In genomic region chr16:64885547-64885946, GRCm38 (mm10) we compare ENCODE assay signal across 29 mouse cellular contexts. TPM values are rescaled to one million over a fixed set of nuclear protein-coding genes. Genes with fewer than 3 reads are reported as not detected.
DNase-seq lines count a peak whose midpoint lies in the region; ATAC-seq lines count a peak whose summit lies in the region.
"Had no signal": no experiment of that assay in that cellular context is flagged by ENCODE, and none has a peak within 500 bp of the region (broad histone marks: within the 10 kb centered on the region; RNA-seq: fewer than 3 reads in every experiment).

No protein-coding gene starts in this region.

- H3K9ac ChIP-seq in midbrain, embryonic 16.5 days (ENCODE audit: low read depth, low read length): no peak overlapping the region
- H3K9ac ChIP-seq: embryonic facial prominence, embryonic 12.5 days; embryonic facial prominence, embryonic 15.5 days; forebrain, postnatal 0 days; heart, embryonic 13.5 days; hindbrain, embryonic 12.5 days; hindbrain, embryonic 15.5 days; intestine, embryonic 15.5 days had no signal

- H3K4me1 ChIP-seq in midbrain, embryonic 16.5 days (ENCODE audit: control insufficient read depth, insufficient read depth, low read length): no peaks in the 10 kb centered on the region
- H3K4me1 ChIP-seq: embryonic facial prominence, embryonic 15.5 days; hindbrain, embryonic 12.5 days; hindbrain, embryonic 15.5 days had no signal

- no peak overlapping the region for H3K4me2 ChIP-seq in midbrain, embryonic 16.5 days (ENCODE audit: low read length)
- H3K4me2 ChIP-seq: embryonic facial prominence, embryonic 12.5 days; embryonic facial prominence, embryonic 15.5 days; heart, embryonic 13.5 days; hindbrain, embryonic 12.5 days; hindbrain, embryonic 15.5 days; intestine, embryonic 15.5 days had no signal

- no peaks in the 10 kb centered on the region for H3K27me3 ChIP-seq in midbrain, embryonic 16.5 days (ENCODE audit: control insufficient read depth, insufficient read depth, low read depth, low read length)
- H3K27me3 ChIP-seq: CH12.LX; embryonic facial prominence, embryonic 12.5 days; embryonic facial prominence, embryonic 15.5 days; heart, embryonic 13.5 days; hindbrain, embryonic 12.5 days; hindbrain, embryonic 15.5 days; intestine, embryonic 15.5 days had no signal

- no peak overlapping the region for H3K4me3 ChIP-seq in midbrain, embryonic 16.5 days (ENCODE audit: low read depth, low read length)
- H3K4me3 ChIP-seq: embryonic facial prominence, embryonic 12.5 days; embryonic facial prominence, embryonic 15.5 days; gastrocnemius, adult 2 months; heart, embryonic 10.5 days; heart, embryonic 13.5 days; hindbrain, embryonic 12.5 days; hindbrain, embryonic 15.5 days; intestine, embryonic 15.5 days had no signal

- peak; percentile 13 for DNase-seq in embryo, embryonic 10.5 days (ENCODE audit: low spot score)
- DNase-seq in embryo, embryonic 10 days (ENCODE audit: low spot score): no peak
- peak; percentile 95 for DNase-seq in ES-CJ7 (ENCODE audit: low read depth, low spot score)
- peak; percentile 97 for DNase-seq in R1 (ENCODE audit: low read depth, low spot score)
- DNase-seq: B cell, adult 2 months; cerebellum, adult 11-12 months; cerebellum, adult 8-10 months; cerebellum, postnatal 10 days; cerebellum, postnatal 36 days; forebrain, postnatal 0 days; gastrocnemius, adult 2 months; gastrocnemius, postnatal 14 days; heart, adult 18-20 months; heart, postnatal 14 days; heart, postnatal 4 days; kidney, adult 11 months; kidney, adult 9 months had no signal

- ATAC-seq in midbrain, embryonic 16.5 days: no peak
- ATAC-seq in inflammation-experienced regulatory T-cells, adult 6 months: no peak
- ATAC-seq: forebrain, embryonic 14.5 days; forebrain, postnatal 0 days; intestine, embryonic 15.5 days had no signal

- no peaks in the 10 kb centered on the region for H3K36me3 ChIP-seq in midbrain, embryonic 16.5 days (ENCODE audit: control insufficient read depth, insufficient read depth, low read length)
- H3K36me3 ChIP-seq: embryonic facial prominence, embryonic 12.5 days; embryonic facial prominence, embryonic 15.5 days; G1E; heart, embryonic 10.5 days; heart, embryonic 13.5 days; hindbrain, embryonic 12.5 days; hindbrain, embryonic 15.5 days; intestine, embryonic 15.5 days had no signal

- H3K27ac ChIP-seq in midbrain, embryonic 16.5 days (ENCODE audit: low read length): no peak overlapping the region
- H3K27ac ChIP-seq: embryonic facial prominence, embryonic 12.5 days; embryonic facial prominence, embryonic 15.5 days; gastrocnemius, adult 2 months; heart, embryonic 10.5 days; heart, embryonic 13.5 days; hindbrain, embryonic 12.5 days; hindbrain, embryonic 15.5 days; intestine, embryonic 15.5 days had no signal

- H3K9me3 ChIP-seq in midbrain, embryonic 16.5 days (replicated peaks; ENCODE audit: control insufficient read depth, low read length, poor library complexity, severe bottlenecking): no peaks in the 10 kb centered on the region
- H3K9me3 ChIP-seq: embryonic facial prominence, embryonic 12.5 days; heart, embryonic 10.5 days; hindbrain, embryonic 12.5 days; hindbrain, embryonic 15.5 days; intestine, embryonic 15.5 days had no signal

- WGBS in midbrain, embryonic 16.5 days: 38% methylated on average over 4 of the region's 4 CpGs

RNA-seq across cellular contexts. Expression of gene Cggbp1, which starts 33.8 kb away (rescaled TPM):
- polyA plus RNA-seq in midbrain, embryonic 16.5 days (2015; fragmentation: Nextera tagmentation; extraction: Ambion mirVana): 73.4 and 82.7 TPM in 2 replicates
- polyA plus RNA-seq in inflammation-experienced regulatory T-cells, adult 6 months (2017; shearing (Covaris generic)): 10 to 100 TPM; 33.5 to 79.9 (median 39.7) TPM

RNA-seq across cellular contexts. Expression of gene Zfp654, which starts 34.1 kb away (rescaled TPM):
- polyA plus RNA-seq in midbrain, embryonic 16.5 days (2015; fragmentation: Nextera tagmentation; extraction: Ambion mirVana): 5.9 and 6.1 TPM in 2 replicates
- polyA plus RNA-seq in inflammation-experienced regulatory T-cells, adult 6 months (2017; shearing (Covaris generic)): 10 to 100 TPM in 1 of 3 experiments, 1 to 10 TPM in 2; 9.0 to 10.3 (median 9.5) TPM
